Mouse (Mus musculus): ENCODE data around the gene Olfr1251.
"Not testable (repeated sequence)": the region's sequence is repeated elsewhere in the genome, so short reads cannot be mapped to it uniquely, and the experiment has no call there.

The Olfr1251 gene

GRCm38 (mm10) chr2:89671836-89672235 lies at the start of gene Olfr1251:
Gene Olfr1251, minus strand, starts transcription at chr2:89671936.
- no peak for DNase-seq (ENCODE audit: low read depth, low spot score)

GRCm38 (mm10) chr2:89691980-89692379 lies 20.2 kb upstream of the Olfr1251 start:
- DNase-seq (ENCODE audit: low read depth, low spot score): no peak

GRCm38 (mm10) chr2:89661367-89661766 lies 10.4 kb downstream of the Olfr1251 start, which contains the start of gene Olfr1250:
Gene Olfr1250, minus strand, starts transcription at chr2:89661467.
- no peak for DNase-seq (ENCODE audit: low read depth, low spot score)

- DNase-seq (ENCODE audit: low read depth, low spot score): no peak
Observed at GRCm38 (mm10) chr2:89634883-89635282, 36.9 kb downstream of the Olfr1251 start, which contains the start of gene Olfr1249. Gene Olfr1249, minus strand, starts transcription at chr2:89634983.

GRCm38 (mm10) chr2:89618145-89618544 lies 53.6 kb downstream of the Olfr1251 start, which contains the start of gene Olfr1248:
Gene Olfr1248, minus strand, starts transcription at chr2:89618245.
- DNase-seq (ENCODE audit: low read depth, low spot score): not testable (repeated sequence)
